Mouse (Mus musculus) testis, adult 2 months (tissue): ENCODE data around the gene Dapk1.

Source experiments
- CTCF ChIP-seq: fragments of 200-500 bp; IDR thresholded peaks from 2 replicates; pipeline ENCODE4 v1.5.1; 2012; ENCODE audit warnings: low read depth, mild to moderate bottlenecking, inconsistent platforms, low read length, moderate library complexity; ENCODE audit not compliant: control insufficient read depth, insufficient read depth, insufficient replicate concordance
- POLR2A ChIP-seq: fragments of 200-500 bp; IDR thresholded peaks from 2 replicates; pipeline ENCODE4 v1.6.1; 2012; ENCODE audit warnings: low read depth, mild to moderate bottlenecking, inconsistent platforms, low read length, moderate library complexity; ENCODE audit not compliant: control insufficient read depth

DNA sequence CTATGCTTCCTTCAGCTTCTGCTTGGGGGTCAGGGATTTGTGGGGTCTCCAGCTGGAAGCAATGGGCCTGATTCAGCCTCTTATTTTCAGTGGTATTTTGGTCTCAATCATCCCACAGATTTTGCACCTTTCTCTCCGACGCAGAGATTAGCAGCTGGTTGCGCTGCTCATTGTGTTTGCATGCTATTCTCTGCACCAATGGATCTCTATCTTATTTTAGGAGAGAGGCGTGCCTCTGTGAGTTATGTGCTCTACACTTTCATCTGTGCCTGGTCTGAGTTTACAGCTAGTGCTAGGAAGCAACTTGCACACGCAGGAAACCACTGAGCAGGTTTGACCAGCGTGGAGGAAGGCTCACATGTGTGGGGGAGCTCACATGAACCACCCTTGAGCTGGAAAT is 37.4 kb upstream of the Dapk1 start:
- TF ChIP-seq CTCF (no peak), POLR2A (no peak)
